Mouse (Mus musculus) embryonic facial prominence, embryonic 14.5 days (tissue): Measurements from ENCODE around the gene Fads1. TPM values are rescaled to one million over a fixed set of nuclear protein-coding genes. Genes with fewer than 3 reads are reported as not detected.

Source experiments
- ATAC-seq: fragments of 200-750 bp; cut with Nextera tagmentation; 2 replicates; pipeline ENCODE4 v1.8.0; 2017; ENCODE audit warnings: low read depth, moderate number of reproducible peaks, moderate TSS enrichment
- DNase-seq: peaks from one replicate; pipeline ENCODE4 v3.0.0-alpha.2; 2015; ENCODE audit warnings: low spot score
- H3K27ac ChIP-seq: fragments of 300-500 bp; sonication (generic); replicated peaks from 2 replicates; pipeline ENCODE4 v1.5.1; 2014; ENCODE audit warnings: low read depth, mild to moderate bottlenecking, low read length, moderate library complexity
- H3K27me3 ChIP-seq: fragments of 300-500 bp; sonication (generic); replicated peaks from 2 replicates; pipeline ENCODE4 v1.6.1; 2014; ENCODE audit warnings: low read length; ENCODE audit not compliant: control insufficient read depth, insufficient read depth
- H3K36me3 ChIP-seq: fragments of 300-500 bp; sonication (generic); 2 replicates; pipeline ENCODE4 v1.6.1; 2014; ENCODE audit warnings: low read length, mixed read lengths; ENCODE audit not compliant: control insufficient read depth, insufficient read depth
- H3K4me1 ChIP-seq: fragments of 300-500 bp; sonication (generic); 2 replicates; pipeline ENCODE4 v1.6.1; 2014; ENCODE audit warnings: antibody characterized with exemption, low read length; ENCODE audit not compliant: control insufficient read depth, insufficient read depth
- H3K4me2 ChIP-seq: fragments of 300-500 bp; sonication (generic); 2 replicates; pipeline ENCODE4 v1.6.1; 2014; ENCODE audit warnings: low read depth, mild to moderate bottlenecking, low read length, moderate library complexity, mixed read lengths
- H3K4me3 ChIP-seq: fragments of 300-500 bp; sonication (generic); 2 replicates; pipeline ENCODE4 v1.5.1; 2014; ENCODE audit warnings: low read depth, mild to moderate bottlenecking, low read length
- H3K9ac ChIP-seq: fragments of 300-500 bp; sonication (generic); 2 replicates; pipeline ENCODE4 v1.6.1; 2014; ENCODE audit warnings: low read depth, mild to moderate bottlenecking, low read length, moderate library complexity, mixed read lengths
- H3K9me3 ChIP-seq: fragments of 300-500 bp; sonication (generic); 2 replicates; pipeline ENCODE4 v1.6.1; 2016; ENCODE audit warnings: low read length; ENCODE audit not compliant: control insufficient read depth
- WGBS: fragments of 180-500 bp; shearing (Covaris S2); extraction: QIAGEN DNeasy Blood & Tissue Kit; methylation state at CpG from one replicate; pipeline ENCODE4 v1.1.7; 2014; 5-methylcytosine and 5-hydroxymethylcytosine counted together
- polyA plus RNA-seq: library from polyadenylated mRNA; unstranded; fragments of >200 nt; fragmentation: Nextera tagmentation; extraction: Ambion mirVana; gene quantifications from 2 replicates; pipeline ENCODE4 v1.2.1, GENCODE M21; 2014

The Fads1 gene
- polyA plus RNA-seq, 1 experiment from 2014 or later = 73.6 TPM

- no peak overlapping the region for H3K27ac ChIP-seq
- no peak overlapping the region for H3K4me3 ChIP-seq
- ATAC-seq (no peak), DNase-seq (no peak)
- H3K4me1 ChIP-seq = no peaks in the 10 kb centered on the region
- H3K9ac ChIP-seq = no peak overlapping the region
- H3K36me3 ChIP-seq = no peaks in the 10 kb centered on the region
- H3K4me2 ChIP-seq = no peak overlapping the region
- H3K27me3 ChIP-seq = no peaks in the 10 kb centered on the region
- no peaks in the 10 kb centered on the region for H3K9me3 ChIP-seq
Measured at GRCm38 (mm10) chr19:10171846-10172245, 10.8 kb upstream of the Fads1 start.

GRCm38 (mm10) chr19:10173116-10173718, 9.5 kb upstream of the Fads1 start:
- Histone ChIP-seq H3K4me2 (no peak overlapping the region), H3K27ac (no peak overlapping the region), H3K4me3 (no peak overlapping the region), H3K4me1 (no peaks in the 10 kb centered on the region), H3K36me3 (no peaks in the 10 kb centered on the region), H3K27me3 (no peaks in the 10 kb centered on the region), H3K9ac (no peak overlapping the region), H3K9me3 (no peaks in the 10 kb centered on the region)
- ATAC-seq (no peak), DNase-seq (no peak)
- 80% methylated on average over 5 of the region's 5 CpGs for WGBS

- ATAC-seq (no peak), DNase-seq (no peak)
- no peak overlapping the region for H3K4me3 ChIP-seq
- no peaks in the 10 kb centered on the region for H3K27me3 ChIP-seq
- no peaks in the 10 kb centered on the region for H3K9me3 ChIP-seq
- no peak overlapping the region for H3K4me2 ChIP-seq
- no peak overlapping the region for H3K9ac ChIP-seq
- no peak overlapping the region for H3K27ac ChIP-seq
- WGBS = 91% methylated on average over 7 of the region's 7 CpGs
- no peaks in the 10 kb centered on the region for H3K4me1 ChIP-seq
- H3K36me3 ChIP-seq = no peaks in the 10 kb centered on the region
Measured at GRCm38 (mm10) chr19:10173844-10174539, 8.7 kb upstream of the Fads1 start.

GRCm38 (mm10) chr19:10174956-10175355, 7.7 kb upstream of the Fads1 start:
- Histone ChIP-seq H3K9me3 (no peaks in the 10 kb centered on the region), H3K4me3 (no peak overlapping the region), H3K9ac (no peak overlapping the region), H3K36me3 (no peaks in the 10 kb centered on the region), H3K4me1 (no peaks in the 10 kb centered on the region), H3K27ac (no peak overlapping the region), H3K27me3 (no peaks in the 10 kb centered on the region), H3K4me2 (no peak overlapping the region)
- DNase-seq (no peak), ATAC-seq (no peak)
- 80% methylated on average over 4 of the region's 4 CpGs for whole genome bisulfite sequencing

GRCm38 (mm10) chr19:10176477-10176876, 6.2 kb upstream of the Fads1 start:
- Histone ChIP-seq H3K27me3 (no peaks in the 10 kb centered on the region), H3K36me3 (no peaks in the 10 kb centered on the region), H3K9ac (no peak overlapping the region), H3K4me2 (no peak overlapping the region), H3K27ac (no peak overlapping the region), H3K4me3 (no peak overlapping the region), H3K4me1 (no peaks in the 10 kb centered on the region), H3K9me3 (no peaks in the 10 kb centered on the region)
- ATAC-seq (no peak), DNase-seq (no peak)
- 53% methylated on average over 1 of the region's 1 CpGs for WGBS

- Histone ChIP-seq H3K9me3 (no peaks in the 10 kb centered on the region), H3K27me3 (no peaks in the 10 kb centered on the region), H3K4me1 (no peaks in the 10 kb centered on the region; the same call in 1 of the 2 replicates), H3K4me3 (no peak overlapping the region), H3K36me3 (no peaks in the 10 kb centered on the region), H3K27ac (no peak overlapping the region), H3K9ac (no peak overlapping the region), H3K4me2 (no peak overlapping the region)
- ATAC-seq = no peak
- 68% methylated on average over 7 of the region's 7 CpGs for WGBS
- no peak for DNase-seq
Measured at GRCm38 (mm10) chr19:10176941-10177372, 5.7 kb upstream of the Fads1 start.

GRCm38 (mm10) chr19:10181225-10181624, 1.5 kb upstream of the Fads1 start:
- WGBS = 94% methylated on average over 7 of the region's 7 CpGs
- no peak overlapping the region for H3K4me2 ChIP-seq
- H3K9me3 ChIP-seq = no peaks in the 10 kb centered on the region
- no peak for DNase-seq
- peaks cover 7% of the 10 kb centered on the region for H3K4me1 ChIP-seq
- no peak overlapping the region for H3K27ac ChIP-seq
- H3K27me3 ChIP-seq = no peaks in the 10 kb centered on the region
- no peak overlapping the region for H3K9ac ChIP-seq
- H3K4me3 ChIP-seq = no peak overlapping the region
- no peak for ATAC-seq
- H3K36me3 ChIP-seq = peaks cover 12% of the 10 kb centered on the region

- Histone ChIP-seq H3K4me2 (peak overlapping the region; percentile 76), H3K4me3 (peak overlapping the region; percentile 76), H3K27me3 (no peaks in the 10 kb centered on the region), H3K9me3 (no peaks in the 10 kb centered on the region), H3K36me3 (peaks cover 21% of the 10 kb centered on the region), H3K27ac (peak overlapping the region; percentile 58; the same call in 1 of the 2 replicates), H3K9ac (peak overlapping the region; percentile 46), H3K4me1 (peaks cover 7% of the 10 kb centered on the region)
- whole genome bisulfite sequencing = 27% methylated on average over 7 of the region's 7 CpGs
- ATAC-seq (no peak), DNase-seq (no peak)
Measured at GRCm38 (mm10) chr19:10182142-10182541, 546 bp upstream of the Fads1 start.
